Mouse (Mus musculus): ENCODE data around the gene Ggta1. TPM values are rescaled to one million over a fixed set of nuclear protein-coding genes. Genes with fewer than 3 reads are reported as not detected.

Ggta1 gene
- polyA plus RNA-seq, 1 experiment from 2014 or later = 9.1 TPM

GRCm38 (mm10) chr2:35496279-35497013 lies 33.4 kb upstream of the Ggta1 start:
- 29% methylated on average over 5 of the region's 5 CpGs for whole genome bisulfite sequencing (ENCODE audit: insufficient replicate concordance)
- Histone ChIP-seq H3K9ac (ENCODE audit: low read depth, low read length) (no peak overlapping the region), H3K9me3 (replicated peaks; ENCODE audit: control insufficient read depth, low read length) (no peaks in the 10 kb centered on the region), H3K36me3 (ENCODE audit: control insufficient read depth, insufficient read depth) (no peaks in the 10 kb centered on the region), H3K4me3 (ENCODE audit: low read depth, low read length) (no peak overlapping the region), H3K4me2 (ENCODE audit: low read depth, low read length) (peak overlapping the region; percentile 30), H3K27ac (ENCODE audit: low read length) (peak overlapping the region; percentile 83), H3K4me1 (ENCODE audit: control insufficient read depth, low read depth, low read length) (peaks cover 34% of the 10 kb centered on the region), H3K27me3 (ENCODE audit: control insufficient read depth, insufficient read depth, low read depth, low read length) (no peaks in the 10 kb centered on the region)
- no peak for ATAC-seq (ENCODE audit: low read depth)

GRCm38 (mm10) chr2:35495486-35496278 lies 32.7 kb upstream of the Ggta1 start:
- Histone ChIP-seq H3K36me3 (ENCODE audit: control insufficient read depth, insufficient read depth) (no peaks in the 10 kb centered on the region), H3K9me3 (replicated peaks; ENCODE audit: control insufficient read depth, low read length) (no peaks in the 10 kb centered on the region), H3K27me3 (ENCODE audit: control insufficient read depth, insufficient read depth, low read depth, low read length) (no peaks in the 10 kb centered on the region), H3K4me2 (ENCODE audit: low read depth, low read length) (peak overlapping the region; percentile 30), H3K9ac (ENCODE audit: low read depth, low read length) (peak overlapping the region; percentile 6; the same call in 1 of the 2 replicates), H3K4me3 (ENCODE audit: low read depth, low read length) (no peak overlapping the region), H3K27ac (ENCODE audit: low read length) (peak overlapping the region; percentile 83), H3K4me1 (ENCODE audit: control insufficient read depth, low read depth, low read length) (peaks cover 33% of the 10 kb centered on the region)
- peak; percentile 41; the same call in 1 of the 2 replicates for ATAC-seq (ENCODE audit: low read depth)
- 16% methylated on average over 16 of the region's 16 CpGs for WGBS (ENCODE audit: insufficient replicate concordance)

DNA sequence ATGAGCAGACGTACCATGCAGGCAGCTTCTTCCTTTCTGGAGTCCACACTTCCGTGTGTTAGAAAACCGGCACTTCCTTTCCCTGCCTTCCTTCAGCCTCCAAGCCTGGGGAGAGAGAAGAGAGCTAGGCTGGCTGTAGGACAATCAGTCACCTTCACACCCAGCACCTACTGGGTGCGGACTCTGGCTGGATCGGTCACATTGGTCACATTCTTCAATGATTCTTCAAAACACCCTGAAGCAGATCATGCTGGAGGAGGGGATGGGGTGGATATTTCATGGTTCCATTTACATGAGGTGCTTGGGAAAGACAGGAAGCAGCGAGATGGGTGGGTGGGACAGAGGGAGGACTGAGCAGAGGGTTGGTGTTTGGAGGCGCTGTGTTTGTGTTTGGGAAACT lies 30.5 kb upstream of the Ggta1 start:
- Histone ChIP-seq H3K27ac (ENCODE audit: low read length) (no peak overlapping the region), H3K9ac (ENCODE audit: low read depth, low read length) (no peak overlapping the region), H3K36me3 (ENCODE audit: control insufficient read depth, insufficient read depth) (no peaks in the 10 kb centered on the region), H3K4me3 (ENCODE audit: low read depth, low read length) (no peak overlapping the region), H3K27me3 (ENCODE audit: control insufficient read depth, insufficient read depth, low read depth, low read length) (no peaks in the 10 kb centered on the region), H3K9me3 (replicated peaks; ENCODE audit: control insufficient read depth, low read length) (no peaks in the 10 kb centered on the region), H3K4me1 (ENCODE audit: control insufficient read depth, low read depth, low read length) (peaks cover 22% of the 10 kb centered on the region), H3K4me2 (ENCODE audit: low read depth, low read length) (no peak overlapping the region)
- 60% methylated on average over 7 of the region's 7 CpGs for WGBS (ENCODE audit: insufficient replicate concordance)
- no peak for ATAC-seq (ENCODE audit: low read depth)

DNA sequence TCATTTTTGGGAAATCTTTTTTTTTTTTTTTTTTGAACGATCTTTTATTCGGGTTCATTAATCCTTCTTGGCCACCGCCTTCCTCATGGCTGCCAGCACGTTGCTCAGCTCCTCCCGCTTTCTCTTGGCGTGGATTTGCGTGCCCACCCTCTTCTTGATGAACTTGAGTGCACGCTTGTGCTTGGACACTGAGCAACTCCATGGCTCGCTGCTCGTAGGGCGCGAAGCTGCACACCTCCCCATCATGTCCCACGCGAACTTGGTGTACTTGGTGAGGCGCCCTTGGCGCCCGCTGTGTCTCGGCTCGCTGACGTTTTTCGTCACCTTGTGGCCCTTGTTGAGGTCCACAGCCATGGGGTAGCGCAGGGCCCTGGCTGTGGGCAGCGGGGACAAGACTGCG lies 28.1 kb upstream of the Ggta1 start:
- Histone ChIP-seq H3K9ac (ENCODE audit: low read depth, low read length) (no peak overlapping the region), H3K4me3 (ENCODE audit: low read depth, low read length) (no peak overlapping the region), H3K4me2 (ENCODE audit: low read depth, low read length) (no peak overlapping the region), H3K27ac (ENCODE audit: low read length) (no peak overlapping the region), H3K36me3 (ENCODE audit: control insufficient read depth, insufficient read depth) (no peaks in the 10 kb centered on the region), H3K4me1 (ENCODE audit: control insufficient read depth, low read depth, low read length) (peaks cover 15% of the 10 kb centered on the region), H3K9me3 (replicated peaks; ENCODE audit: control insufficient read depth, low read length) (no peaks in the 10 kb centered on the region), H3K27me3 (ENCODE audit: control insufficient read depth, insufficient read depth, low read depth, low read length) (no peaks in the 10 kb centered on the region)
- WGBS (ENCODE audit: insufficient replicate concordance) = 87% methylated on average over 24 of the region's 24 CpGs
- ATAC-seq (ENCODE audit: low read depth) = no peak

DNA sequence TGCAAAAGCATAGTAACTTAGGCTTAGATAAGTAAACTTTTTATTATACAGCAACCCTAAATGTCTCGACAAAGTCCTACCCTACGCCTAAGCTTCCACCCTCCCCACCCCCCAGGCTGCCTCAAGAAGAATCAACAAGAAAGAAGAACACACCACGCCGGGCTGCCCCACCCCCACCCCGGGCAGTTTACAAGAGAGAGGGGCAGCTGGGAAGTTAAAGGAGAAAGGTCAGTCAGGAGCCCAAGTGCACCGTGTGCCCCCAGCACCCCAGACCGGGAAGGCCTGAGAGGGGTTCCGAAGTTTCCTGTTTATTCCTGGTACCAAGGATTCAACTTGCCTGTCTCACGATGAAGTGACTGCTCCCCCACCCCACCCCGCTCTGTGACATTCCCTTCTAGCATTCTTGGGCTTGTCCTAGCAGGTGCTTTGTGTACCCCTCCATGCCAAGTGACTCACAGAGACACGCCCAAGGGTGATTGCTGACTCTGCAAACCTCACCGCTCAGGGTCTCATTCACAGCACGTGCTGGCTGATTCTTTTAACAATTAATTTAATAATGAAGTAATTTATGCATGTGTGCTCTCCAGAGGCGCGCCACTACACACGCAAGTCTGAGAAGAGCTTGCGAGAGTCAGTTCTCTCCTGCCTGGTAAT lies 27.6 kb upstream of the Ggta1 start:
- Histone ChIP-seq H3K4me1 (ENCODE audit: control insufficient read depth, low read depth, low read length) (peaks cover 10% of the 10 kb centered on the region), H3K9me3 (replicated peaks; ENCODE audit: control insufficient read depth, low read length) (no peaks in the 10 kb centered on the region), H3K9ac (ENCODE audit: low read depth, low read length) (no peak overlapping the region), H3K4me2 (ENCODE audit: low read depth, low read length) (no peak overlapping the region), H3K4me3 (ENCODE audit: low read depth, low read length) (no peak overlapping the region), H3K27ac (ENCODE audit: low read length) (no peak overlapping the region), H3K36me3 (ENCODE audit: control insufficient read depth, insufficient read depth) (no peaks in the 10 kb centered on the region), H3K27me3 (ENCODE audit: control insufficient read depth, insufficient read depth, low read depth, low read length) (no peaks in the 10 kb centered on the region)
- ATAC-seq (ENCODE audit: low read depth) = no peak
- WGBS (ENCODE audit: insufficient replicate concordance) = 32% methylated on average over 17 of the region's 17 CpGs

- Histone ChIP-seq H3K27ac (ENCODE audit: low read length) (no peak overlapping the region), H3K9me3 (replicated peaks; ENCODE audit: control insufficient read depth, low read length) (no peaks in the 10 kb centered on the region), H3K4me3 (ENCODE audit: low read depth, low read length) (no peak overlapping the region), H3K27me3 (ENCODE audit: control insufficient read depth, insufficient read depth, low read depth, low read length) (no peaks in the 10 kb centered on the region), H3K9ac (ENCODE audit: low read depth, low read length) (no peak overlapping the region), H3K4me1 (ENCODE audit: control insufficient read depth, low read depth, low read length) (peaks cover 8% of the 10 kb centered on the region), H3K36me3 (ENCODE audit: control insufficient read depth, insufficient read depth) (no peaks in the 10 kb centered on the region), H3K4me2 (ENCODE audit: low read depth, low read length) (no peak overlapping the region)
- WGBS (ENCODE audit: insufficient replicate concordance) = 53% methylated on average over 3 of the region's 3 CpGs
- no peak for ATAC-seq (ENCODE audit: low read depth)
Observed at GRCm38 (mm10) chr2:35487700-35488099, 24.7 kb upstream of the Ggta1 start.

DNA sequence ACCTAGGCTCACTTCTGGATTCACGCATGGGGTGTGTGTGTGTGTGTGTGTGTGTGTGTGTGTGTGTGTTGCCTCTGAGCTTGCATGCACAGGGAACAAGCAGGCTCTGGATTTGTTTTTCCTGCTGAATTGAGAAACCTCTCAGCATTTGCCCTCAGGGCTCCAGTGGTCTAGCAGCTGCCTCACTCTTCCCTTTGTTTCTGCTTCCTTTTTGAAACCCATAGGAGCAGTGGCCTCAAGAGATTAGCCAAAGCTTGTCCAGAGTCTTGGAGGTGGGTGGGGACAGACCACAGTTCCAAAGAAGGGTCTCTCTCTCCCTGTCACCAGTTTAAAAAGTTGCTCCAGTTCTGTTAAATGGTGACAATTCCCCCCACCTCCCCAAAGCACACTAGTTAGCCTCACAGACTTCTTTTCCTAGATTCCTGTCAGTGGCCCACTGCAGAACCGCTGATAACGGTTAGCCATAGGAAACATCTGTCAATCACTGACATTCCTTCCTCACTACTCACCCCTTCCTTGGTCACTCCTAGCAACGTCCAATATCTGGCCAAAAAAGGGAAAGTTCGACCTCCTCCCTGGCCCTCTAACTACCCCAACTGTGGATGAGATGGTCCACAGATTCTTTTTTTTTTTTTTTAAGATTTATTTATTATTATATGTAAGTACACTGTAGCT lies 24.1 kb upstream of the Ggta1 start:
- no peak for ATAC-seq (ENCODE audit: low read depth)
- Histone ChIP-seq H3K27ac (ENCODE audit: low read length) (no peak overlapping the region), H3K9me3 (replicated peaks; ENCODE audit: control insufficient read depth, low read length) (no peaks in the 10 kb centered on the region), H3K27me3 (ENCODE audit: control insufficient read depth, insufficient read depth, low read depth, low read length) (no peaks in the 10 kb centered on the region), H3K36me3 (ENCODE audit: control insufficient read depth, insufficient read depth) (no peaks in the 10 kb centered on the region), H3K9ac (ENCODE audit: low read depth, low read length) (no peak overlapping the region), H3K4me2 (ENCODE audit: low read depth, low read length) (no peak overlapping the region), H3K4me1 (ENCODE audit: control insufficient read depth, low read depth, low read length) (peaks cover 8% of the 10 kb centered on the region), H3K4me3 (ENCODE audit: low read depth, low read length) (no peak overlapping the region)
- WGBS (ENCODE audit: insufficient replicate concordance) = 13% methylated on average over 5 of the region's 5 CpGs

GRCm38 (mm10) chr2:35484102-35484501 lies 21.1 kb upstream of the Ggta1 start:
- no peak overlapping the region for H3K4me2 ChIP-seq (ENCODE audit: low read depth, low read length)
- 67% methylated on average over 3 of the region's 3 CpGs for WGBS (ENCODE audit: insufficient replicate concordance)
- H3K9ac ChIP-seq (ENCODE audit: low read depth, low read length) = no peak overlapping the region
- H3K27ac ChIP-seq (ENCODE audit: low read length) = no peak overlapping the region
- no peaks in the 10 kb centered on the region for H3K27me3 ChIP-seq (ENCODE audit: control insufficient read depth, insufficient read depth, low read depth, low read length)
- no peak overlapping the region for H3K4me3 ChIP-seq (ENCODE audit: low read depth, low read length)
- H3K4me1 ChIP-seq (ENCODE audit: control insufficient read depth, low read depth, low read length) = peaks cover 3% of the 10 kb centered on the region; the same call in 1 of the 2 replicates
- H3K9me3 ChIP-seq (replicated peaks; ENCODE audit: control insufficient read depth, low read length) = no peaks in the 10 kb centered on the region
- H3K36me3 ChIP-seq (ENCODE audit: control insufficient read depth, insufficient read depth) = no peaks in the 10 kb centered on the region
- no peak for ATAC-seq (ENCODE audit: low read depth)

Data from liver, embryonic 16.5 days (tissue).